14 mouse cellular contexts compared by ENCODE assay signal in genomic region chr13:94874656-94875395, GRCm38 (mm10). TPM values are rescaled to one million over a fixed set of nuclear protein-coding genes. Genes with fewer than 3 reads are reported as not detected.
A peak's percentile ranks its signal among the peaks of the same experiment; 100 is the strongest.
DNase-seq lines count a peak whose midpoint lies in the region; ATAC-seq and TF ChIP-seq lines count a peak whose summit lies in the region.
"Had no signal": no experiment of that assay in that cellular context is flagged by ENCODE, and none has a peak within 500 bp of the region (broad histone marks: within the 10 kb centered on the region; RNA-seq: fewer than 3 reads in every experiment).

No protein-coding gene starts in this region.

- H3K27ac ChIP-seq in kidney, embryonic 15.5 days, result no peak overlapping the region
- no peak overlapping the region for H3K27ac ChIP-seq in forebrain, embryonic 11.5 days (ENCODE audit: low read depth, low read length)
- no peak overlapping the region for H3K27ac ChIP-seq in hindbrain, postnatal 0 days
- H3K27ac ChIP-seq in neural tube, embryonic 13.5 days (replicated peaks), result peak overlapping the region; percentile 64
- H3K27ac ChIP-seq: heart, embryonic 15.5 days; liver, embryonic 14.5 days; stomach, embryonic 15.5 days had no signal

- 2% methylated on average over 23 of the region's 23 CpGs for WGBS in kidney, embryonic 15.5 days
- WGBS in forebrain, embryonic 11.5 days, result under 1% methylated on average over 23 of the region's 23 CpGs
- 2% methylated on average over 21 of the region's 23 CpGs for WGBS in hindbrain, postnatal 0 days
- under 1% methylated on average over 23 of the region's 23 CpGs for WGBS in neural tube, embryonic 13.5 days

- H3K4me2 ChIP-seq in kidney, embryonic 15.5 days, result no peak overlapping the region
- H3K4me2 ChIP-seq in forebrain, embryonic 11.5 days (ENCODE audit: low read depth, low read length, severe bottlenecking), result no peak overlapping the region
- H3K4me2 ChIP-seq in hindbrain, postnatal 0 days (ENCODE audit: low read depth, low read length), result no peak overlapping the region
- H3K4me2 ChIP-seq in neural tube, embryonic 13.5 days, result peak overlapping the region; percentile 29; the same call in 1 of the 2 replicates
- H3K4me2 ChIP-seq: heart, embryonic 15.5 days; stomach, embryonic 15.5 days had no signal

- no peak for DNase-seq in kidney, postnatal 4 days
- peak; percentile 55 for DNase-seq in forebrain, embryonic 11.5 days (ENCODE audit: low spot score)
- no peak for DNase-seq in hindbrain, postnatal 0 days (ENCODE audit: low spot score)
- DNase-seq in left cerebral cortex, adult 8-10 months (ENCODE audit: low spot score in 2 of 2), result no peak
- DNase-seq: layer of hippocampus, adult 9-11 months had no signal

- 0 out of 2 replicates have a peak, but pooled peaks have one; percentile 29 for ATAC-seq in kidney, embryonic 15.5 days (replicated peaks; ENCODE audit: low FRiP score)
- 0 out of 2 replicates have a peak, but pooled peaks have one; percentile 8 for ATAC-seq in forebrain, embryonic 11.5 days (replicated peaks; ENCODE audit: low FRiP score)
- ATAC-seq in hindbrain, postnatal 0 days, result 0 out of 2 replicates have a peak, but pooled peaks have one; percentile 11
- ATAC-seq in neural tube, embryonic 13.5 days (ENCODE audit: low read depth), result no peak
- no peak for ATAC-seq in monocyte, adult 5-6 weeks (replicated peaks; ENCODE audit: insufficient number of reproducible peaks, low FRiP score, low TSS enrichment, poor library complexity, severe bottlenecking)
- no peak for ATAC-seq in erythroid progenitor cell, adult 5-6 weeks (replicated peaks; ENCODE audit: low FRiP score, poor library complexity, severe bottlenecking)
- ATAC-seq: intestine, postnatal 0 days had no signal

- H3K27me3 ChIP-seq in kidney, embryonic 15.5 days, result peaks cover 86% of the 10 kb centered on the region
- peaks cover 78% of the 10 kb centered on the region for H3K27me3 ChIP-seq in forebrain, embryonic 11.5 days (ENCODE audit: control insufficient read depth, insufficient read depth, low read length)
- H3K27me3 ChIP-seq in hindbrain, postnatal 0 days (ENCODE audit: insufficient read depth, low read length), result peaks cover 72% of the 10 kb centered on the region
- H3K27me3 ChIP-seq in neural tube, embryonic 13.5 days, result peaks cover 87% of the 10 kb centered on the region

- H3K9ac ChIP-seq in kidney, embryonic 15.5 days, result no peak overlapping the region
- no peak overlapping the region for H3K9ac ChIP-seq in forebrain, embryonic 11.5 days (ENCODE audit: low read length)
- H3K9ac ChIP-seq in hindbrain, postnatal 0 days (replicated peaks; ENCODE audit: low read length), result no peak overlapping the region
- H3K9ac ChIP-seq in neural tube, embryonic 13.5 days, result peak overlapping the region; percentile 57; the same call in 1 of the 2 replicates
- H3K9ac ChIP-seq: heart, embryonic 15.5 days; liver, embryonic 14.5 days; stomach, embryonic 15.5 days had no signal

- no peak overlapping the region for H3K4me3 ChIP-seq in kidney, embryonic 15.5 days (replicated peaks)
- no peak overlapping the region for H3K4me3 ChIP-seq in forebrain, embryonic 11.5 days (ENCODE audit: low read depth, low read length)
- H3K4me3 ChIP-seq in hindbrain, postnatal 0 days (ENCODE audit: low read length), result peak overlapping the region; percentile 2; the same call in 1 of the 2 replicates
- H3K4me3 ChIP-seq in neural tube, embryonic 13.5 days, result no peak overlapping the region; the same call in 1 of the 2 replicates
- H3K4me3 ChIP-seq: heart, embryonic 15.5 days; stomach, embryonic 15.5 days had no signal

- peaks cover 18% of the 10 kb centered on the region for H3K4me1 ChIP-seq in kidney, embryonic 15.5 days
- H3K4me1 ChIP-seq in forebrain, embryonic 11.5 days (replicated peaks; ENCODE audit: control insufficient read depth, insufficient read depth, low read length), result peaks cover 6% of the 10 kb centered on the region
- no peaks in the 10 kb centered on the region for H3K4me1 ChIP-seq in hindbrain, postnatal 0 days (ENCODE audit: insufficient read depth, low read length)
- 0 out of 2 replicates have a peak, but pooled peaks cover 11% of the 10 kb centered on the region for H3K4me1 ChIP-seq in neural tube, embryonic 13.5 days (replicated peaks)

- TF ChIP-seq CTCF in hindbrain, postnatal 0 days (IDR thresholded peaks at IDR 0.05; ENCODE audit: low read depth), result no peak

- no peaks in the 10 kb centered on the region for H3K9me3 ChIP-seq in kidney, embryonic 15.5 days (replicated peaks)
- no peaks in the 10 kb centered on the region for H3K9me3 ChIP-seq in forebrain, embryonic 11.5 days (ENCODE audit: control insufficient read depth, low read length)
- H3K9me3 ChIP-seq in hindbrain, postnatal 0 days (ENCODE audit: low read length), result no peaks in the 10 kb centered on the region
- no peaks in the 10 kb centered on the region for H3K9me3 ChIP-seq in neural tube, embryonic 13.5 days
- H3K9me3 ChIP-seq: heart, embryonic 15.5 days; stomach, embryonic 15.5 days had no signal

- H3K36me3 ChIP-seq in kidney, embryonic 15.5 days, result no peaks in the 10 kb centered on the region
- H3K36me3 ChIP-seq in forebrain, embryonic 11.5 days (ENCODE audit: control insufficient read depth, insufficient read depth, low read length), result no peaks in the 10 kb centered on the region
- H3K36me3 ChIP-seq in hindbrain, postnatal 0 days (ENCODE audit: insufficient read depth, low read length), result no peaks in the 10 kb centered on the region
- no peaks in the 10 kb centered on the region for H3K36me3 ChIP-seq in neural tube, embryonic 13.5 days
- H3K36me3 ChIP-seq: heart, embryonic 15.5 days; stomach, embryonic 15.5 days had no signal

RNA-seq across cellular contexts. Expression of gene Otp, which starts 0.6 kb away (rescaled TPM):
- polyA plus RNA-seq in kidney, embryonic 15.5 days (2015; fragmentation: Nextera tagmentation; extraction: Ambion mirVana), result not detected in 2 replicates
- 3.3 and 4.4 TPM in 2 replicates for polyA plus RNA-seq in forebrain, embryonic 11.5 days (2014; fragmentation: Nextera tagmentation; extraction: Ambion mirVana)
- 4.3 and 4.7 TPM in 2 replicates for total RNA-seq in hindbrain, postnatal 0 days (2014; rRNA removed)
- 4.2 and 4.9 TPM in 2 replicates for polyA plus RNA-seq in hindbrain, postnatal 0 days (2015; fragmentation: Nextera tagmentation; extraction: Ambion mirVana)
- 9.5 and 10.7 TPM in 2 replicates for polyA plus RNA-seq in neural tube, embryonic 13.5 days (2015; fragmentation: Nextera tagmentation; extraction: Ambion mirVana)
- not detected in 3 replicates for total RNA-seq in monocyte, adult 5-6 weeks (2017)
- total RNA-seq in erythroid progenitor cell, adult 5-6 weeks (2015; ENCODE audit: low replicate concordance), result not detected in 2 replicates
- not detected in 2 replicates for total RNA-seq in erythroid progenitor cell, adult 5-6 weeks (2017; ENCODE audit: low replicate concordance)
- total RNA-seq in left cerebral cortex, adult 8-10 months (2022), result under 1 TPM; 0.17 to 0.84 (median 0.39) TPM
- total RNA-seq: megakaryocyte, adult 5-6 weeks had no signal
- polyA plus RNA-seq: heart, embryonic 15.5 days; intestine, postnatal 0 days; liver, embryonic 14.5 days; stomach, embryonic 15.5 days had no signal

Comparison
In these comparisons a context has a peak if more than half of its experiments do, and no peak if none do; other contexts are left out.
1. ATAC-seq: peak in kidney, embryonic 15.5 days (single experiment), forebrain, embryonic 11.5 days (single experiment) and hindbrain, postnatal 0 days (single experiment); none in neural tube, embryonic 13.5 days (single experiment), monocyte, adult 5-6 weeks (single experiment) and erythroid progenitor cell, adult 5-6 weeks (single experiment).